Mouse (Mus musculus) left cerebral cortex, postnatal 36 days (tissue): ENCODE measurements at regions not wholly inside any gene's neighbourhood (a gene's known extent, or its start where the extent isn't known, plus 50 kb on each side); places are given as distances from the start of the nearest gene placed in this dataset.
A peak's percentile ranks its signal among the peaks of the same experiment; 100 is the strongest.
"Not testable (repeated sequence)": the region's sequence is repeated elsewhere in the genome, so short reads cannot be mapped to it uniquely, and the experiment has no call there.

Source experiments
- DNase-seq, 2 experiments: peaks; one replicate each; pipeline ENCODE4 v3.0.0; 2021 to 2022; ENCODE audit warnings: low spot score in 2 of 2, mixed read lengths in 1 of 2
- intact Hi-C: fragments of 180-260 bp; cut with DNase I; formaldehyde crosslinking; loops from one replicate; pipeline ENCODE4 v1.15.1; 2025

- intact Hi-C loops, result no loop called here
- DNase-seq, result no peak
These were observed 2102.4 kb upstream of the Aga start for GRCm38 (mm10) chr8:51409123-51409522.

GRCm38 (mm10) chr8:51428443-51428842 lies 2083.1 kb upstream of the Aga start:
- DNase-seq, result no peak
- intact Hi-C loops, result no loop called here

DNA sequence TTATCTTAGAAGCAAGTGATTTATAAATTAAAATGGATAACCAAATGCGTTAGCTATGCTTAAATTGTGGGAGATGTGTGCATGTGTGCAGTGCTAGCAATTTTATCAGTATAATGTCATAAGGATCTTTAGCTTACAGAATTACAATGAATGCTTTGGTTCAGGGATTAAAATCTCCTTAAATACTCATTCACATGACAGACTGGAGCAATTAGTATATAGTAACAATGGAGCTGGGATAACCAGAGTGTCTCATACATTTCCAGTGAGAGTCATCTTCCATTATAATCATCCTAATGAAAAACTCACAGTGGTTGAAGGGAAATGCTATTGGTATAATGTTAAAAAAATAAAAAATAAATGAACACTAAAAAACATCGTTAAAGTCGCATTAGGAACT lies 2082.7 kb upstream of the Aga start:
- intact Hi-C loops, result no loop called here
- no peak for DNase-seq

GRCm38 (mm10) chr8:51447636-51448035 lies 2063.9 kb upstream of the Aga start:
- intact Hi-C loops, result no loop called here
- peak in 1 of 2 experiments; percentile 5 for DNase-seq

GRCm38 (mm10) chr8:51448600-51448999 lies 2062.9 kb upstream of the Aga start:
- DNase-seq, result no peak
- intact Hi-C loops, result no loop called here

- intact Hi-C loops, result no loop called here
- DNase-seq, result no peak
These were observed 2032.1 kb upstream of the Aga start for GRCm38 (mm10) chr8:51479406-51479805.

DNA sequence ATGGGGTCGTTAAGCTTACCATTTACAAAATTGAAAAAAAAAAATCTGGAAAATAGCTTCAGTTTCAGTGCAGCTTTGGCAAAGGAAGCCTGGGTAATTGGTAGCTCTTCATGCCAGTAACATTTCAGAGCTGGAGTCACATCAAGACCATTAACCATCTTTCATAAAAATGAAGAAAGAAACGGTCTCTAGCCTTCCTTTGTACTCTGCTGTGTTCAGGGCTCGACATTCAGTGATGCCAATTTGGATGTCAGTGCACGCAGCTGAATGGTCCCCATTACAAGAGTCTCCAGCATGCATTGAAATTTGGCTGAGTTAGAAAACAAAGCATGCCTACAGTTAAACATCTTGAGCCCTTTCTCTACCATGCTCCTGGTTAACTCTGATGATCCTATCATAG lies 2009.0 kb upstream of the Aga start:
- no peak for DNase-seq
- intact Hi-C loops, result no loop called here

DNA sequence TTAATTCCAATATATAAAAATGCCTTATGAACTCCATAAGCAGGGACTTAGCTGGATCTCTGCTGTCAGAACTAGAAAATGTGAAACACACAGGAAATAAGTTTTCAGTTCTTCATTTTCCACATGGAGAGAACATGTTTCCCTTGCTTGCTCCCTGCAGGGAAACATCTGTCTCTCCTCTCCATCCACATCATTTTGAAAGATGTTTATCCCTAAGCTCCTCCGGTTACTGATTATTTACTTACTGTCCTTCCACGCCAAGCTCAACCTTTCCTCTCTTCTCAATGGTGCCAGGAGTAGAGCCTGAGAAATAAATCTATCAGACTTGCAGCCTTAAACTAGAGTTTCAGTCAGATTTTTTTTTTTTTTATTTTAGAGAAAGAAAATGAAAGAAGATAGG lies 1988.4 kb upstream of the Aga start:
- intact Hi-C loops, result no loop called here
- DNase-seq, result no peak

DNA sequence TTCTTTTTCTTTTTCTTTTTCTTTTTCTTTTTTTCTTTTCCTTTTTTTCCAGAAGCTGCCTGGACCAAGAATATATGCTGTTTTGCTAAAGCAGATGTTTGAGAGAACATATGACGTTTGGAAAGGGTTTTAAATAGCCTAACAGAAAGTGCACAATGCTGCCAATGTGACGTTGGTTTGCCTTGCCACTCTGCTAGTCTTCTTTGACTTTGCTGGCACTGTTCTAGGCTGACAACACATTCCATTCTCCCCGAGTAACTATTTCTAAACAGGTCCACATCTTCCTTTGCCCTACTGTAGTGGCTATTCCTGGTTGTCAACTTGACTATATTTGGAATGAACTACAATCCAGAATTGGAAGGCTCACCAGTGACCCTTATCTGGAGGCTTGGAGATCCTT lies 1958.4 kb upstream of the Aga start:
- DNase-seq, intact Hi-C loops: not testable (repeated sequence)
